In genomic region chr11:16411736-16412135, GRCm38 (mm10) we compare ENCODE assay signal across 18 mouse cellular contexts.
A peak's percentile ranks its signal among the peaks of the same experiment; 100 is the strongest.
DNase-seq lines count a peak whose midpoint lies in the region; ATAC-seq lines count a peak whose summit lies in the region.
"Had no signal": no experiment of that assay in that cellular context is flagged by ENCODE, and none has a peak within 500 bp of the region (broad histone marks: within the 10 kb centered on the region; RNA-seq: fewer than 3 reads in every experiment).

No protein-coding gene starts in this region.

- WGBS in hindbrain, embryonic 14.5 days, result 58% methylated on average over 1 of the region's 1 CpGs
- WGBS in hindbrain, embryonic 12.5 days, result 74% methylated on average over 1 of the region's 1 CpGs
- 42% methylated on average over 1 of the region's 1 CpGs for WGBS in kidney, embryonic 14.5 days

- no peak overlapping the region for H3K27ac ChIP-seq in hindbrain, embryonic 14.5 days
- H3K27ac ChIP-seq in hindbrain, embryonic 12.5 days, result no peak overlapping the region
- no peak overlapping the region for H3K27ac ChIP-seq in kidney, embryonic 14.5 days (ENCODE audit: low read depth, low read length)
- H3K27ac ChIP-seq: forebrain, embryonic 13.5 days; left cerebral cortex, adult 2 months; liver, embryonic 15.5 days; macrophage; midbrain, embryonic 10.5 days had no signal

- no peak overlapping the region for H3K9ac ChIP-seq in hindbrain, embryonic 14.5 days
- H3K9ac ChIP-seq in hindbrain, embryonic 12.5 days, result no peak overlapping the region
- no peak overlapping the region for H3K9ac ChIP-seq in kidney, embryonic 14.5 days (ENCODE audit: low read depth, low read length)
- H3K9ac ChIP-seq: forebrain, embryonic 13.5 days; liver, embryonic 15.5 days had no signal

- no peak for DNase-seq in hindbrain, embryonic 14.5 days (ENCODE audit: low spot score)
- DNase-seq in kidney, postnatal 25 days, result no peak
- peak; percentile 3 for DNase-seq in brain, adult 2 months (ENCODE audit: low read depth, low spot score)
- DNase-seq in kidney, postnatal 14 days, result peak; percentile 14
- DNase-seq in adrenal gland, postnatal 25 days, result no peak
- DNase-seq: adrenal gland, postnatal 36 days; cerebellum, adult 11-12 months; cerebellum, postnatal 10 days; gastrocnemius, postnatal 36 days; right cerebral cortex, postnatal 25 days; thymus, postnatal 14 days had no signal

- H3K4me3 ChIP-seq in hindbrain, embryonic 14.5 days (replicated peaks; ENCODE audit: low read length), result no peak overlapping the region
- no peak overlapping the region for H3K4me3 ChIP-seq in hindbrain, embryonic 12.5 days
- H3K4me3 ChIP-seq in kidney, embryonic 14.5 days (ENCODE audit: low read length), result no peak overlapping the region
- H3K4me3 ChIP-seq: forebrain, embryonic 13.5 days; left cerebral cortex, adult 2 months; liver, embryonic 15.5 days; midbrain, embryonic 10.5 days had no signal

- peak; percentile 38; the same call in 1 of the 2 replicates for ATAC-seq in hindbrain, embryonic 14.5 days (ENCODE audit: low FRiP score)
- ATAC-seq in hindbrain, embryonic 12.5 days (ENCODE audit: low FRiP score), result no peak
- ATAC-seq in kidney, embryonic 14.5 days (ENCODE audit: low FRiP score, low TSS enrichment), result peak; percentile 61; the same call in 1 of the 2 replicates

- no peak overlapping the region for H3K4me2 ChIP-seq in hindbrain, embryonic 14.5 days (replicated peaks)
- no peak overlapping the region for H3K4me2 ChIP-seq in hindbrain, embryonic 12.5 days (replicated peaks)
- H3K4me2 ChIP-seq in kidney, embryonic 14.5 days (replicated peaks; ENCODE audit: low read depth, low read length), result no peak overlapping the region
- H3K4me2 ChIP-seq: forebrain, embryonic 13.5 days; liver, embryonic 15.5 days had no signal

- no peaks in the 10 kb centered on the region for H3K4me1 ChIP-seq in hindbrain, embryonic 14.5 days (replicated peaks; ENCODE audit: control insufficient read depth, insufficient read depth, low read length)
- no peaks in the 10 kb centered on the region for H3K4me1 ChIP-seq in hindbrain, embryonic 12.5 days
- no peaks in the 10 kb centered on the region for H3K4me1 ChIP-seq in kidney, embryonic 14.5 days (ENCODE audit: control insufficient read depth, insufficient read depth, low read length)
- H3K4me1 ChIP-seq: forebrain, embryonic 13.5 days; liver, embryonic 15.5 days; midbrain, embryonic 10.5 days had no signal

- H3K27me3 ChIP-seq in hindbrain, embryonic 14.5 days (ENCODE audit: control insufficient read depth, insufficient read depth, low read length), result no peaks in the 10 kb centered on the region
- H3K27me3 ChIP-seq in hindbrain, embryonic 12.5 days, result no peaks in the 10 kb centered on the region
- H3K27me3 ChIP-seq in kidney, embryonic 14.5 days (ENCODE audit: control insufficient read depth, insufficient read depth, low read length), result no peaks in the 10 kb centered on the region
- H3K27me3 ChIP-seq: forebrain, embryonic 13.5 days; liver, embryonic 15.5 days had no signal

- H3K36me3 ChIP-seq in hindbrain, embryonic 14.5 days (replicated peaks; ENCODE audit: control insufficient read depth, insufficient read depth), result no peaks in the 10 kb centered on the region
- no peaks in the 10 kb centered on the region for H3K36me3 ChIP-seq in hindbrain, embryonic 12.5 days
- H3K36me3 ChIP-seq in kidney, embryonic 14.5 days (ENCODE audit: control insufficient read depth, insufficient read depth, low read length), result no peaks in the 10 kb centered on the region
- H3K36me3 ChIP-seq: liver, embryonic 15.5 days; midbrain, embryonic 10.5 days had no signal

- H3K9me3 ChIP-seq in hindbrain, embryonic 14.5 days (ENCODE audit: control insufficient read depth, low read length), result no peaks in the 10 kb centered on the region
- H3K9me3 ChIP-seq in hindbrain, embryonic 12.5 days (replicated peaks), result no peaks in the 10 kb centered on the region
- H3K9me3 ChIP-seq in kidney, embryonic 14.5 days (ENCODE audit: control insufficient read depth, low read length), result no peaks in the 10 kb centered on the region
- H3K9me3 ChIP-seq: forebrain, embryonic 13.5 days; liver, embryonic 15.5 days; midbrain, embryonic 10.5 days had no signal

Comparison
In these comparisons a context has a peak if more than half of its experiments do, and no peak if none do; other contexts are left out.
1. DNase-seq: peak in brain, adult 2 months (single experiment) and kidney, postnatal 14 days (single experiment); none in hindbrain, embryonic 14.5 days (single experiment), kidney, postnatal 25 days (0 of 2) and adrenal gland, postnatal 25 days (single experiment).